Mouse (Mus musculus) limb, embryonic 15.5 days (tissue): ENCODE measurements around the gene Pak6. TPM values are rescaled to one million over a fixed set of nuclear protein-coding genes. Genes with fewer than 3 reads are reported as not detected.

Experiments used
- ATAC-seq: fragments of 200-750 bp; cut with Nextera tagmentation; 2 replicates; pipeline ENCODE4 v1.8.0; 2017; ENCODE audit warnings: low read depth, moderate TSS enrichment; ENCODE audit not compliant: insufficient number of reproducible peaks, low FRiP score, low TSS enrichment
- H3K27ac ChIP-seq: fragments of 300-500 bp; sonication (generic); 2 replicates; pipeline ENCODE4 v1.5.1; 2015; ENCODE audit warnings: moderate library complexity, mild to moderate bottlenecking, inconsistent platforms
- H3K27me3 ChIP-seq: fragments of 300-500 bp; sonication (generic); 2 replicates; pipeline ENCODE4 v1.6.1; 2015; ENCODE audit warnings: inconsistent platforms
- H3K36me3 ChIP-seq: fragments of 300-500 bp; sonication (generic); 2 replicates; pipeline ENCODE4 v1.6.1; 2015; ENCODE audit warnings: inconsistent platforms
- H3K4me1 ChIP-seq: fragments of 300-500 bp; sonication (generic); 2 replicates; pipeline ENCODE4 v1.6.1; 2015; ENCODE audit warnings: inconsistent platforms
- H3K4me2 ChIP-seq: fragments of 300-500 bp; sonication (generic); 2 replicates; pipeline ENCODE4 v1.6.1; 2015; ENCODE audit warnings: mild to moderate bottlenecking, inconsistent platforms
- H3K4me3 ChIP-seq: fragments of 300-500 bp; sonication (generic); 2 replicates; pipeline ENCODE4 v1.5.1; 2015; ENCODE audit warnings: mild to moderate bottlenecking, inconsistent platforms
- H3K9ac ChIP-seq: fragments of 300-500 bp; sonication (generic); 2 replicates; pipeline ENCODE4 v1.6.1; 2015; ENCODE audit warnings: inconsistent platforms
- H3K9me3 ChIP-seq: fragments of 300-500 bp; sonication (generic); 2 replicates; pipeline ENCODE4 v1.6.1; 2016; ENCODE audit warnings: inconsistent platforms
- WGBS: fragments of 180-500 bp; shearing (Covaris S2); methylation state at CpG from one replicate; pipeline ENCODE4 v1.1.7; 2015; 5-methylcytosine and 5-hydroxymethylcytosine counted together
- polyA plus RNA-seq: library from polyadenylated mRNA; unstranded; fragments of >200 nt; fragmentation: Nextera tagmentation; extraction: Ambion mirVana; gene quantifications from 2 replicates; pipeline ENCODE4 v1.2.1, GENCODE M21; 2015

Gene Pak6
- polyA plus RNA-seq, 1 experiment from 2014 or later, result 8.6 TPM

DNA sequence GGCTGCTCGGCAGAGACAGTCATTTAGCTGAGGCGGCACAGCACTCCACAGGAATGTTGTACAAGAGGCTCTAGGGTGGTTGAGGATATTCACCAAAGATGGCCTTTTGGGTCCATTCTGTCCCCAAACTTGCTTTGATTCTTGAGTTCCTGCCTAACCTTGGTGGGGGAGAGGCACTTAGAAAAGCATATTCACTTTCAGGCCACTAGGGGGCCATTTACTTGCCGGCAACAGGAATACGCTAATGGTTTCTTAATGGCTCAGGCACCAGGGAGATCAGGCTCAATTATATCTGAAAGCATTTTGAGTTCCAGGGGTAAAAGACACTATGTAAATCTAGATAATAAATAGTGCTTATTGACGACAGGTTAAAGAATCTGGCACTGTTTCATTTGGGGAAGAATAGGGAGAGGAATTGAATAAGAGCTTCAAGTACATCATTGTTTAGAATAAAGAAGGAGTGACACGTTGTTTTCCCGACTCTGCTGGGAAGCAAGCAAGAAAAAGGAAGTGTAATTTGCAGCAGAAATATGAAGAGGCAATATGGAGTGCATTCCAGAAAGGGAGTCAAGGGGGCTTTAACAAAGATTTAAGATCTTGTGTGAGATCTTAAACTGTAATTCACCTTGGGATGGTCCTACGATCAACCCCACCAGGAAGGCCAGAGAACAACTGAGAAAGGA lies 80.3 kb downstream of the Pak6 start:
- no peak for ATAC-seq
- Histone ChIP-seq H3K9ac (no peak overlapping the region), H3K27me3 (peaks cover 16% of the 10 kb centered on the region), H3K4me3 (no peak overlapping the region), H3K36me3 (no peaks in the 10 kb centered on the region), H3K4me2 (no peak overlapping the region), H3K4me1 (peaks cover 30% of the 10 kb centered on the region), H3K9me3 (no peaks in the 10 kb centered on the region), H3K27ac (no peak overlapping the region)
- WGBS, result 27% methylated on average over 8 of the region's 8 CpGs

DNA sequence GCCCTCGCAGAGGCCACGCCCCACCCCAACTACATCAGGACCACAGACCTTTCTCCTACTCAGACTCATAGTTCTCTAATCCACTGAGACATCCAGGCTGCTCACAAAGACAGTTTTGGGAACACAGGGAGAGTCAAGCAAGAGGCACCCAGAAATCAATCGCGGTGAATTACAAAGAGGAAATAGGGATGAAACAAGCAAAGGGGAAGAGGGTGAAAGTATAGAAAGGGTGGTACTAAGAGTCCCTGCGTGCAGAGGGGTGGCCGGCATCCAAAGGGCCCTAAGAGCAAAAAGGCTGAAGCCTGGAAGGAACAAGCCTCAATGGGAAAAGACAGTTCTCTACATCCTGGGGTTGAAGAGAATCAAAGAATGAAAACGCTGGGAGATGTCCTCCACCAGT lies 81.5 kb downstream of the Pak6 start:
- H3K9me3 ChIP-seq, result no peaks in the 10 kb centered on the region
- H3K4me1 ChIP-seq, result peaks cover 39% of the 10 kb centered on the region
- no peak for ATAC-seq
- peak overlapping the region; percentile 97; the same call in 1 of the 2 replicates for H3K4me2 ChIP-seq
- WGBS, result 9% methylated on average over 7 of the region's 7 CpGs
- peak overlapping the region; percentile 91 for H3K4me3 ChIP-seq
- peaks cover 16% of the 10 kb centered on the region for H3K27me3 ChIP-seq
- no peak overlapping the region for H3K27ac ChIP-seq
- H3K36me3 ChIP-seq, result no peaks in the 10 kb centered on the region
- H3K9ac ChIP-seq, result no peak overlapping the region

DNA sequence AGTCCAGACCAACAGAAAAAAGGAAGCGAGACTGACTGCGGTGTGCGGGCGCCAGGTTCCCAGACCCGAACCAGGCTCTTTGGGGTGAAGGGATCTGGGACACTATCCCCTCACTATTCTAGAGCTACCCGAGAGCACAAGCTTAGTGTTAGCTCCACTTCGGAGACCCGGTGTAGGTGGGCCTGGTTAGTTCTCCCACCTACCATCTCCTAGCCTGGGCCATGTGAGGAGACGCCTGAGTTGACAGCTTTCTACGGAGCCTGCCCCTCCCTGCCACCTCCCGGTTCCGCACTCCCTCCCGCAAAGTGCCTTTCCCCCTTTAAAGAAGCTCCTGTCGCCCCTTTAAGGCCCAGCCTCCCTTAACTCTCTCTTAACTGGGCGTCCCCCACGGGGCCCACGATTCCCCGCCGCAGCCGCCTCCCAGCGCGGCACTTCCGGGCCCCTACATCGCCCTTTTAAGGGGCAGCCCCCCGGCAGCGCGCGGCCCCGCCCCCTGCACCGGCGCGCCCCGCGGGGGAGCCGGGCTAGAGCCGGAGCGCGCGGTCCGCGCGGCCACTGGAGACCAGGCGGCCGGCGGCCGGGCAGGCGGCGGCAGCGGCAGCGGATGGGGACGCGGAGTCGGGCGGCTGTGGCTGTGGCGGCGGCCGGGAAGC lies 82.3 kb downstream of the Pak6 start, which contains the start of gene Inafm2:
Gene Inafm2 (plus strand): TSS at position 527 of the 653 bp plus-strand sequence.
- H3K36me3 ChIP-seq, result no peaks in the 10 kb centered on the region
- H3K4me3 ChIP-seq, result peak within 1 kb of the TSS; percentile 91
- H3K27ac ChIP-seq, result peak within 1 kb of the TSS; percentile 43; the same call in 1 of the 2 replicates
- peaks cover 46% of the 10 kb centered on the region for H3K4me1 ChIP-seq
- no peaks in the 10 kb centered on the region for H3K9me3 ChIP-seq
- peaks cover 16% of the 10 kb centered on the region for H3K27me3 ChIP-seq
- peak; percentile 87 for ATAC-seq
- H3K9ac ChIP-seq, result peak within 1 kb of the TSS; percentile 79
- WGBS, result under 1% methylated on average over 52 of the region's 57 CpGs
- H3K4me2 ChIP-seq, result peak within 1 kb of the TSS; percentile 97

DNA sequence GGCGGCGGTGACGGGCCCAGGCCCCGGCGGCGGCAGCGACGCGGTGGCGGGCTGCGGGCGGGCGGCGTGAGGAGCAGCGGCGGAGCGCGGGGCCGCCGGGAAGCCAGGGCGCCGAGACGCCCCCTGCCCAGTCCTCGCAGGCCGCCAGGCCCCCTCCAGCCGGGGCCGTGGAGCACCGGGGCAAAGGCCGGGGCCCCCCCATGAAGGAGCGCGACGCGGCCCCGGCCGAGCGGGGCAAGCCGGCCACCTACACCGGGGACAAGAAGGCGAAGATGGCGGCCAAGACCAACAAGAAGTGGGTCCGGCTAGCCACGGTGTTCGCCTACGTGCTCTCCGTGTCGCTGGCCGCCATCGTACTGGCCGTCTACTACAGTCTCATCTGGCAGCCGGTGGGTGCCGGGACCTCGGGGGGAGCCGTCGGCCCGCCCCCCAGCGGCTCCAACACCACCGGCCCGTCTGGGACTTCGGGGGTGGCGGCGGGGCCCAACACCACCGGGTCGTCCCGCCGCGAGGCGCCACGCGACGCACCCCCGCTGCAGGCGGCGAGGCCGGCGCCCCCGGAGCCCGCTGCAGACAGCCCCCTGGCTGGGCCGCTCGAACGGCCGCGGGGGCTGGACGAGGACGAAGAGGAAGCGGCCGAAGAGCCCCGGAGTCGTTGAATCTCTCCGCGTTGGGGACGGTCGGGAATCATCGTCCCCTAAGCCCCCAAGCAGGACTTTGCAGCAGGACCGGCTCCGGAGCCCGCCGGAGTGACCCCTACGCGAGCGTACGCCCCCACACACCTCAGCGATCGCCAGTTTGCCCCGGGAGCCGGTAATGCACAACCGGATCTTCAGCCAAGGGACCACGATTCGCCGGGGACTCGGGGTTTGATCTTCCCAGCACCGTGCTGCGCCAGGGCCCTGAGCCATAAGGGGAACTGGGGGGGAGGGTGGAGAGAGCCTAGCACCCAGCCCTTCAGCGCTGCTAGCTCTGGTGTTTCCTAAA lies 83.1 kb downstream of the Pak6 start:
- H3K36me3 ChIP-seq, result no peaks in the 10 kb centered on the region
- H3K4me3 ChIP-seq, result peak overlapping the region; percentile 91
- no peaks in the 10 kb centered on the region for H3K9me3 ChIP-seq
- WGBS, result under 1% methylated on average over 95 of the region's 113 CpGs
- H3K27me3 ChIP-seq, result peaks cover 16% of the 10 kb centered on the region
- H3K4me2 ChIP-seq, result peak overlapping the region; percentile 97
- H3K27ac ChIP-seq, result peak overlapping the region; percentile 43; the same call in 1 of the 2 replicates
- H3K9ac ChIP-seq, result peak overlapping the region; percentile 79
- peaks cover 48% of the 10 kb centered on the region for H3K4me1 ChIP-seq
- 0 out of 2 replicates have a peak, but pooled peaks have one; percentile 11 for ATAC-seq

DNA sequence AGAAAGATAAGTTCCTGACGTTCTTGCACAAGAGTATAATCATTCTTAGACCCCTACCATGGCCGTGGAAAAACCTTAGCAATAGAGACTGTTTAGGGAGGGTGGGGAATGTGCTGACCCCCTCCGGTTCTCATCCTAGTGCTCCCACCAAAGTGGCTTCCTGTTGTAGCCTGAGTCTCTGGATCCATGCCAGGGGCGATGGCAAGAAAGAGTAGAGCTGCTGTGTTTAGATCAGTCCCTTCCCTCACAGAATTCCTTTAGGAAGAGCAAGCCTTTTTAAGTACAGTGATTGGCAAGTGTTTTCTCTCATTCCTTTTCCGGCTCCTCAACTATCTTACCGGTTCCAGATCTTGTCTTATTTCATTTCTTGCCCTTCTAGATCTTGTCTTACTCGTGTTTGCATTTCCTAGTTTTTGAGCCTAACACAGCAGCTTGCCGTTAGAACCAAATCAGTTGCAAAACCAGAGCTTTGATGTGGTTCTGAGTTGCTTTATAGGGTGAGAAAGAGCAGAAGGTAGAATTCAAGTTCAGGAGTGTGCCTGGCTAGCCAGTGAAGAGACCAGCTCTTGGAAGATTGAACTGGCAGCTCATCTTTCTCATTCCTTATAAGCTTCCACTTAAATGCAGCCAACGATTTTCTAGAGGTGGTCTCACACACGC lies 84.3 kb downstream of the Pak6 start:
- H3K4me3 ChIP-seq, result peak overlapping the region; percentile 91
- no peak for ATAC-seq
- WGBS, result 23% methylated on average over 10 of the region's 10 CpGs
- H3K4me2 ChIP-seq, result peak overlapping the region; percentile 97
- no peaks in the 10 kb centered on the region for H3K36me3 ChIP-seq
- peaks cover 13% of the 10 kb centered on the region; the same call in 1 of the 2 replicates for H3K27me3 ChIP-seq
- no peak overlapping the region for H3K9ac ChIP-seq
- peaks cover 56% of the 10 kb centered on the region for H3K4me1 ChIP-seq
- no peaks in the 10 kb centered on the region for H3K9me3 ChIP-seq
- H3K27ac ChIP-seq, result no peak overlapping the region

Other genes with a start within 250 kb of the Pak6 start
- gene Srp14, start 183.6 kb upstream of the Pak6 start, polyA plus RNA-seq, result 235 and 240 TPM in 2 replicates
- gene Bmf, start 113.6 kb upstream of the Pak6 start, polyA plus RNA-seq, result 3.8 and 5.9 TPM in 2 replicates
- gene Bub1b, start 65.1 kb upstream of the Pak6 start, polyA plus RNA-seq, result 62.8 and 64.2 TPM in 2 replicates
- 0.05 TPM in 2 replicates for gene Ankrd63, start 40.7 kb downstream of the Pak6 start, polyA plus RNA-seq
- 1.4 and 1.6 TPM in 2 replicates for gene Plcb2, start 65.1 kb downstream of the Pak6 start, polyA plus RNA-seq
- 18.1 and 19.8 TPM in 2 replicates for gene Inafm2, start 82.5 kb downstream of the Pak6 start, polyA plus RNA-seq
- gene Ccdc9b, start 99.4 kb downstream of the Pak6 start, polyA plus RNA-seq, result 3.1 and 3.4 TPM in 2 replicates
- gene Phgr1, start 109.5 kb downstream of the Pak6 start, polyA plus RNA-seq, result 2.7 and 3.8 TPM in 2 replicates
- gene Disp2, start 116.4 kb downstream of the Pak6 start, polyA plus RNA-seq, result 0.09 and 0.28 TPM in 2 replicates
- 75.5 and 79.6 TPM in 2 replicates for gene Knstrn, start 150.7 kb downstream of the Pak6 start, polyA plus RNA-seq
- 66.7 and 70.7 TPM in 2 replicates for gene Ivd, start 198.7 kb downstream of the Pak6 start, polyA plus RNA-seq
- gene Bahd1, start 237.1 kb downstream of the Pak6 start, polyA plus RNA-seq, result 5.7 and 6.4 TPM in 2 replicates